Mouse (Mus musculus): Measurements from ENCODE around the gene Akap2.
"Not testable (repeated sequence)": the region's sequence is repeated elsewhere in the genome, so short reads cannot be mapped to it uniquely, and the experiment has no call there.

Akap2 gene

DNA sequence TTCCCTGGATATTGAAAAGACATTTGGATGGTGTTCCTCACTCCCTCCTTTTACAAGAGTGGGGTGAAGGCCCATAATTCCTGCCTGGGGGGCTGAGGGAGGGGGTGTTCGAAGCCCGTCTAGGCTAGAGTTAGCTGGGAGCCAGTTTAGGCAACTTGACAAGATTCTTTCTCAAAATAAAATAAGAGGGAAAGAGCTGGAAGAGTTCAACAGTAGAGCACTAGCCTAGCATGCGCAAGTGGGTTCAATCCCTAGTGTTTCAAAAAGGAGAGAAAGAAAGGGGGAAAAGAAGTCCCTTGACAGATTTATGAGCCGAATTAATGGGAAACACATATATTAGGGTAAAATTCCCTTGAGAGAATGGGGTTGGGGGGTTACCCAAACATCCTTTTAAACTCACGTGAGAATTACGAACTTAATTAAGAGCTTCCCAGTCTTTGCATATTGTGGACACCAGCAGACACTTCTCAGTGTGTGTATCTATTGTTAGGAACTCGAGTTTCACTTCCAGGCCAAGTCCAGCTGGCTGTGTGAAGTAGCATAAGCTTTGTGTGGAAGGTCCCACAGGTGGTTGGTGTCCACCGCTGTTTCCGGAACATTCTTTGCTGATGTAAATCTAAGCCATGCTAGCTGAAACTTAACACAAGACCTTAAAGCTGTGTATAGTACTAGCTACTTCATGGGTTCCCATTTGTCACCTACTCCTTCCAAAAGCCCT lies 145.0 kb downstream of the Akap2 start:
- DNase-seq (ENCODE audit: low read depth, low spot score): no peak

- peak; percentile 54 for DNase-seq (ENCODE audit: low read depth, low spot score)
Measured at GRCm38 (mm10) chr4:57866088-57866487, 148.6 kb downstream of the Akap2 start.

GRCm38 (mm10) chr4:57866990-57867389 lies 149.5 kb downstream of the Akap2 start:
- no peak for DNase-seq (ENCODE audit: low read depth, low spot score)

- no peak for DNase-seq (ENCODE audit: low read depth, low spot score)
Measured at GRCm38 (mm10) chr4:57867454-57867853, 150.0 kb downstream of the Akap2 start.

DNA sequence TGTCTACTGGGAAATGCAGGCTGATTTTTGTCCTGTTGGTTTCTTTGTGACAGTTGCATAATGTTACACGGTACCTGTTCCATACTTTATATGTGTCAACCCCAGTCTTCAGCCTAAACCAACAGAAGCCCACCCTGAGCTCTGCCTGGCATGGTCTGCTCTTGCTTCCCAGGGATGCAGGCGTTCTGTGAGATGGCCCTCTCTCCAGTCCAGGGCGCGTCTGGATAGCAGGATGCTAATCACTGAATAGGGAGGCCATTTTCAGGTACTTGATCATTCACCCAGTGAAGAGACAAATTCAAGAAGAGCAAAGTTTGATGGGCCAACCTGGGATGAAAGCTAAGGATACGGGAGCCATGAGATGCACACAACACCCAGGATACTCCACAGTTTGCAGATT lies 161.7 kb downstream of the Akap2 start:
- no peak for DNase-seq (ENCODE audit: low read depth, low spot score)

DNA sequence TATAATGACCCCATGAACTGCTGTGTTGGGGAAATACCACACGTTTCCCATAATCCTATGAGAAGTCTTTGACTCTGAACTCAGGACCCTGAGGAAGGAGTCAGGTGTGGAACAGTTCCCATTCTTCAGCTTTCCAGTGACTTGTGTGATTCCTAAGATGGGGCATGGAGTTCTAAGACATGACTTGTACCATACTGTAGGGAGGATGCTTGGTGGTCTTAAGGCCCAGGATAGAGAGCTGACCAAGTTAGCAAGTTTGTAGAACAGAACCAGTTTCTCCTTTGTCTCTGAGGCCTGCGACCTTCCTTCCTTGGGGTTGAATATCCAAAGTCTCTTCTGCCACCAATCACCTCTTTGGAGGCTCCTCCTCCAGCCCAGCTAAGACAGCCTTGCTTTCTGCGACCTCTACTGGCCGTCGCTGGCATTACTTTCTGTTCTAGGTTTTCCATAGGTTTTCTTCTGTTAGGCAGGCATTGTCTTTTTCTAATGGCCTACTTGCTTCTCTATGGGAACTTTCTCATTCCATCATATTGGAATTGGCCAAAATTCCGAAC lies 162.4 kb downstream of the Akap2 start:
- DNase-seq (ENCODE audit: low read depth, low spot score): peak; percentile 58

DNA sequence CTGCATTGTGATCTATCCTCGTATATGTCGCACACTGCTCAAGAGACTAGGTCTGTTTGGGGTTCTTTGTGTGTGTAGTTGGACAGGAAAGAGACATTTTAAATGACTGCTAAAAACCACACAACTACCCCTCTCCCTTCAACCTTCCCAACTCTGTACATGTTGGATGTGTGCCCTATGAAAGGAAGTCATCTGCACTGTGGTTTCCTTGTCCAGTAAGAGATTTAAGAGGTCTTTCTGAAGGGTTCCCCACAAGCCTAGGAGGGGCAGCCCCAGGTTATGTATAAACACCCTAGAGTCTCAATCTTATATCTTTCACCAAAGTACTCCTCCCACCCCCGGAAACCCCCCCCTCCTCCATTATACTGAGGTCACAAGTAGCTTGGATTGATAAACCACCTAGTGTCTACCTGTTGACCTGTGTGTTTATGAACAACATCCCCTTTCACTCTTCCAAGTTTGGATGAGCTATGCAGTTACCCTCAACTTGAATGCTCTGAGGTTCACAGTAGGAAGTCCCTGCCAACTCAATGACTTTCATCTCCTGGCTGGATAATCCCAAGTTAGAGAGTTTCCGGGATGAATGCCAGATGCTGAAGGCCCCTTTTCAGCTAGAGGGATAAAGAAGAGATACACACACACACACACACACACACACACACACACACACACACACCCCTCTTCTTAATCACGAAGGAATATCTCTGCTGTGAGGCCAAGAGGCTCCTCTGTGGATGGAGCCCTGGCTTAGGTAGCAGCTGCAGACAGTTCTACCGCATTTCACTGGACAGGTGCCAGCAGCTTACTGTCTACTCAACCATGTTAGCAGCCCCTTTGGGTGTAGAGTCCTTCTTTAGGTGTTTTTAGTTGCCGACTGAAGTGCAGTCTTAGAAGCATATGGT lies 166.3 kb downstream of the Akap2 start:
- DNase-seq (ENCODE audit: low read depth, low spot score): no peak

- no peak for DNase-seq (ENCODE audit: low read depth, low spot score)
Measured at GRCm38 (mm10) chr4:57884511-57884910, 167.1 kb downstream of the Akap2 start.

- DNase-seq (ENCODE audit: low read depth, low spot score): no peak
Measured at GRCm38 (mm10) chr4:57885186-57885585, 167.7 kb downstream of the Akap2 start.

DNA sequence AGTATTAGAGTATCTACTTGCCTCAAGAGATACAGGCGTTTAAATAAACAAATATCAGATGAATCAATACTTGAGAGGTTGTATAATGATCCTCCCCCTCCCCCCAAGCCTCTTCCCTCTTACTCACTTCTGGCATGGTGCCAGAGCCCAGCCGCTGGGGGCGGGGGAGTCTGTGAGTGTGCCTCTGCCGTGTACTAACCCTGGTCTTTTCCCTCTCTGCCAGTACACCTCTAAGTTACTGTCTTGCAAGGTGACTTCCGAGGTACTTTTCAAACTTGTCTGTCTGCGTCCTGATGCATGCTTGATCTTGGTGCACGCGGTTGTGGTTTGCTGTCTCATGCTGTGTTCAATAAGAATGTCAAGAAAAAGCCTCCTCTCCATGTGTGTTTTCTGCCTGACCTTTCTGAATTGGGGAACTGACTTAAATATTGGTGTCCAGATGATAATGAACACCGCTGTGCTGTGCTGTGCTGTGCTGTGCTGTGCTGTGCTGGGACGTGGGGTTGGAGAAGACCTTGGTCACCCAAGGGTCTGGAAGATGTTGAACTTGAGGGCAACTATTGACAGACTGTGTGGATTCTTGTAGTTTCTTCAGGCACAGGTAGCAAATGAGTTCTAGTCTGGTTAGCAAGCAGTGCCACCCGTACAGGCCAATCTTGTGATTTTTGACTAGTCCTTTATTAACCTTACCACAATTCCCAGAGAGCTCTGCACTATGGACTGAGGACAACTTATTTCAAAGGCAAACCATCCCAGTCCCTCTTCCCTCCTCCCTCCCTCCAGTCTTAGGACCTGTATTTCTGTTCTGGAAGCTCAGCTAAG lies 168.8 kb downstream of the Akap2 start:
- no peak for DNase-seq (ENCODE audit: low read depth, low spot score)

- DNase-seq (ENCODE audit: low read depth, low spot score): no peak
Measured at GRCm38 (mm10) chr4:57886888-57887230, 169.4 kb downstream of the Akap2 start.

GRCm38 (mm10) chr4:57888246-57888645 lies 170.8 kb downstream of the Akap2 start:
- DNase-seq (ENCODE audit: low read depth, low spot score): no peak

GRCm38 (mm10) chr4:57888978-57889377 lies 171.5 kb downstream of the Akap2 start:
- not testable (repeated sequence) for DNase-seq (ENCODE audit: low read depth, low spot score)

DNA sequence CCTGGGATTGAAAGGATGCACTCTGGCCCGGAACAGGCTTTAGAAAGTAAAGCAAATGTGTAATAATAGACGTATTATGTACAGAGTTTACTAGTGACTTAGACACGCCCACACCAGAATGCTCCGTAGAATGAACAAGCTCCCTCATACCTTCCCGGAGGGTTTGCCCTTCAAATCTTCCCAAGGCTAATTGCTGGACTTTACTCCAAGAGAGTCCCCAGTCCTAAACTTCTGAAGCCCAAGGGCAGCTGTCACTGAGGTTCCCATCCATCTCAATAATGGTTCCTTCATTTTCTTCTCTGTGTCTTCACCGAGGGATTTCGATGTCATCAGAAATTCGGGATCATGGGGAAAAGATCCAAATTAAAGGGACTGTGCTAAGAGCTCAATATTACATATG lies 172.3 kb downstream of the Akap2 start:
- no peak for DNase-seq (ENCODE audit: low read depth, low spot score)

DNA sequence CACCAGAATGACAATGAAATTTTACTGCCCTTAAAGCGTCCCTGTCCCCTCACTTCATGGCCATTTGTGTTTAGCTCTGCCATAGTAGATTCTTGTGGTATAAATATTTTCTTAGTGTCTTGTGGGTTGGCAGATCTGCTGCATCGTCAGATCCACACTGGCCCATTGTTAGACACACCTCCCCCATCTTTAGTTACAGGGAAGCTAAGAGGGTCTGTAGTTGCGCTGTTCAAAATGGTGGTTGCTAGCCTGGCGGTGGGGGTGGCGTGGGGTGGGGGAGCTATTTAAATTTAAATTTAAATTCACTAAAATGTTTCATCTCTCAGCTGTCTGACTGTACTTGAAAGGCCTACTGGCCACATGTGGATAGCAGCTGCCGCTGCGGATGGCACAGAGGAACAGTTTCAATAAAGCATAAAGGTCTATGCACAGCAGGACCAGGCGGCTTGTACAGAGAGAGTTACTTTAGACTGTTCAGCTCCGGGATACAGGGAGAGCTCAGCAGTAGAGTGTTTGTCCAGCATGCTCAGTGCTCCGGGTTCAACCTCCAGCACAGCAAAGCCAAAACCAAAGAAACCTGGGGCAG lies 174.6 kb downstream of the Akap2 start:
- DNase-seq (ENCODE audit: low read depth, low spot score): no peak

DNA sequence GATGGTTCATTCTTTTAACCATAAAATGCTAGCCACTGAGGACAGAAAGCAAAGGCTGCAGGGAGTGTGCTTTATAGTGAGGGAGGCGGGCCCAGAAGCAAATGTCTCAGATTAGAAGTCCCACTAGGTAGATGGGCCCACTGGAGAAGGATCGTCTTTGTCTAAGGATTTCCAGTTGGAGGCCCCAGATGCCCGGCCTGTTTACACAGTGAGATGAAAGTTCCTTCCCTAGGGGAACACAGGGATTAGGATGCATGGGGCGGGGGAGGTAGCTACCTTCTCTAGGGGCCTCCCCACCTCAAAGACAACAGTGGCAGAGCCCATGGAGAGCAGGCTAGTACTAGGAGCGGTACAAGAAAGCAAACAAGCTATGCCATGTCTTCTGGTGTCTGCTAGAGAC lies 177.7 kb downstream of the Akap2 start:
- DNase-seq (ENCODE audit: low read depth, low spot score): no peak

DNA sequence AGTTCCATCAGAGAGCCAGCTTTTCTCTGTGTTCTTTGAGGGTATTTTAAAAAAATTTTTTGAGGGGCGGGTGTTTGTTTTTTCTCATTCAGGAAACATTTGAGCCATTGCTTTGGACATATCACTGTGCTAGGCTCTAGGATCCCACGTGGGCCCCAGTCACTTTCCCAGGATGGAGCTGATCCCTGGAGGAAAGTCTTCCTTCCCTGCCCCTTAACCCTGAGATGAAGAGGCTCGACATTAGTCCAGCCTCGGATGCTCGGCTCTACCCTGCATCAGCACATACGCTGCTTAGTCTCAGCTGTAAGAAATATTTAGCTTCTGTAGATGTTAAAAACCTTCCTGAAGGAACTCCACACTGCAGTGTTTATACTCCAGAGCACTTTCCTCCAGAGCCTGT lies 178.4 kb downstream of the Akap2 start:
- DNase-seq (ENCODE audit: low read depth, low spot score): no peak

DNA sequence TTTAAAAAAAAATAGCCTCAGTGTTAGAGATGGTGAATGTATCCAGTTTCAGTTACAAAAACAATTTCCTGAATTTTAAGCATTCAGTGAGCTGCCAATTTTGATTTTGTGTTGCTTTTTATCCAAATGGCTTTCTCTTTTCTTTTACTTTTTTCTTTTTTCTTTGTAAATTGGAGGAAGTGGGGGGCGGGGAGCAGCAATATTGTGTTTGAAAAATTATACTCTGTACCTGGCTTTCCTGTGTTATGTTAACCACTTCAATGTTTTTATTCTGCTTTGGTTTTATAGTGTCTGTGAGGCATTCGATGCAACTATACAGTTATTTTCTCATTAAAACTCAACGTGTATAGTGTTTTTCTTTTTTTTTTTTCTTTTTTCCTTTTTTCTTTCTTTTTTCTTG lies 179.2 kb downstream of the Akap2 start:
- no peak for DNase-seq (ENCODE audit: low read depth, low spot score)

DNA sequence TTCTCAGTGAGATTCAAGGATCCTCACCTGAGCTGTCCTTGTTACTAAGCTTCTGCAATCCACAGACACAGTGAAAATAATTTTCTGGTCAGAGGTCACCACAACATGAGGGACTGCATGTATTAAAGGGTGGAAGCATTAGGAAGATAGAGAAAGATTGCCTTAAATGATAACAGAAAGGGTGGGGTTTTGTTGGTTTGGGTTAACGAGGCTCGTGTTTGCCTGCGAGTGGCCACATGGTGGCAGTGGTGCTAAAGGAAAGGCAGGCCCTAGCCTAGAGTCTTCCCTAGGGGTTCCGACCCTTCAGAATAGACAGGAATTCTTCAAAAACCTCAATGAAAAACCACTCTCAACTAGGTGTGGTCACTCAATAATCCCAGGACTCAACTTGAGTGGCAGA lies 183.8 kb downstream of the Akap2 start:
- no peak for DNase-seq (ENCODE audit: low read depth, low spot score)

GRCm38 (mm10) chr4:57902619-57903018 lies 185.2 kb downstream of the Akap2 start:
- DNase-seq (ENCODE audit: low read depth, low spot score): no peak

- DNase-seq (ENCODE audit: low read depth, low spot score): no peak
Measured at GRCm38 (mm10) chr4:57904211-57904610, 186.8 kb downstream of the Akap2 start.

DNA sequence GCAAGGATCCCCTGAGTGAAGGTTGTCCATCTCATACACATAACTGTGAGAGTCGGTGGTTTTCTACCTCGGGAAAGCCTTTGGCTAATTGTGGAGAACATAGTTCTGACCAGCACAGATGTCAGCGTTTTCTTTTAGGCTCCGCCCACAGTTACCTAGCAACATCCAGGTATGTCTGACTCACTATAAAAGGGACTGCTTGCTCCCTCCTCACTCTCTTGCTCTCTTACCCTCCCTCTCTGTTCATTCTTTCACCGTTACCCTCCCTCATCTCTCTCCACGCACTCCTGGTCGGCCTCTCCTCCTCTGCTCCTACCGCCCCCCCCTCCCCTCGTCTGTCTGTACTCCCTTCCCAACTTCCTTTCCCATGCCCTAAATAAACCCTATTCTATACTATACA lies 187.2 kb downstream of the Akap2 start:
- no peak for DNase-seq (ENCODE audit: low read depth, low spot score)

Data from skeletal muscle tissue, adult 2 months (tissue).